Mouse (Mus musculus) hindbrain, embryonic 13.5 days (tissue): ENCODE measurements around the gene Stfa3. TPM values are rescaled to one million over a fixed set of nuclear protein-coding genes. Genes with fewer than 3 reads are reported as not detected.
A peak's percentile ranks its signal among the peaks of the same experiment; 100 is the strongest.

Experiments used
- ATAC-seq: fragments of 200-750 bp; cut with Nextera tagmentation; 2 replicates; pipeline ENCODE4 v1.8.0; 2017; ENCODE audit warnings: moderate TSS enrichment; ENCODE audit not compliant: low FRiP score
- H3K27ac ChIP-seq: fragments of 300-500 bp; sonication (generic); 2 replicates; pipeline ENCODE4 v1.5.1; 2015; ENCODE audit warnings: inconsistent platforms, mild to moderate bottlenecking, moderate library complexity
- H3K27me3 ChIP-seq: fragments of 300-500 bp; sonication (generic); 2 replicates; pipeline ENCODE4 v1.6.1; 2015; ENCODE audit warnings: mild to moderate bottlenecking, inconsistent platforms
- H3K36me3 ChIP-seq: fragments of 300-500 bp; sonication (generic); 2 replicates; pipeline ENCODE4 v1.6.1; 2015; ENCODE audit warnings: mild to moderate bottlenecking, inconsistent platforms
- H3K4me1 ChIP-seq: fragments of 300-500 bp; sonication (generic); replicated peaks from 2 replicates; pipeline ENCODE4 v1.6.1; 2015; ENCODE audit warnings: inconsistent platforms
- H3K4me2 ChIP-seq: fragments of 300-500 bp; sonication (generic); 2 replicates; pipeline ENCODE4 v1.6.1; 2015; ENCODE audit warnings: inconsistent platforms, mild to moderate bottlenecking, moderate library complexity
- H3K4me3 ChIP-seq: fragments of 300-500 bp; sonication (generic); 2 replicates; pipeline ENCODE4 v1.5.1; 2015; ENCODE audit warnings: mild to moderate bottlenecking, inconsistent platforms
- H3K9ac ChIP-seq: fragments of 300-500 bp; sonication (generic); 2 replicates; pipeline ENCODE4 v1.6.1; 2015; ENCODE audit warnings: mild to moderate bottlenecking, inconsistent platforms
- H3K9me3 ChIP-seq: fragments of 300-500 bp; sonication (generic); 2 replicates; pipeline ENCODE4 v1.6.1; 2016; ENCODE audit warnings: inconsistent platforms
- WGBS: fragments of 180-500 bp; shearing (Covaris S2); methylation state at CpG from one replicate; pipeline ENCODE4 v1.1.7; 2015; 5-methylcytosine and 5-hydroxymethylcytosine counted together
- polyA plus RNA-seq: library from polyadenylated mRNA; unstranded; fragments of >200 nt; fragmentation: Nextera tagmentation; extraction: Ambion mirVana; gene quantifications from 2 replicates; pipeline ENCODE4 v1.2.1, GENCODE M21; 2015

Gene Stfa3
- not detected in 2 replicates for polyA plus RNA-seq

DNA sequence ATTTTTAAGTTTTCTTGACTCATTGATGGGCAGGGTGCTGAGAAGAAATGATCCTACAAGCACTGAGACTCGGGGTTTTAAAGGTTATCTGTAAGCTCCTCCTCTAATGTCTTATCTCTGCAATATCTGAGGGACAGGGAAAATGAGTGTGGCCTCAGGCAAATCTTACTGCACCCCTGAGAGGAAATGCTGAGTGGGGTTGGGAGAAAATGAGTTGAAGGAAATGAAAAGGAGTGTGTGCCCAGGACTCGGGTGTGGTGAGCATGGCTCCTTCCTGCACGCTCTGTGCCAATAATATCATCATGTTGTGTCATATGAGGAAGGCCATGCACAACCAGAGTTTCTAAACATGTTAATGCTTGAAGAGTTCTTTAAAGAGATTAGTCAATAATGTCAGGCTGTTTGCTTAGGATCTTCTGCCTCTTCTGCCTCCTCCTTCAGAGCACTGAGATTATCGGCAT, at the start of gene Stfa3:
TSS of gene Stfa3 (minus strand) at position 51 of the 461 bp plus-strand sequence.
- no peaks in the 10 kb centered on the region for H3K9me3 ChIP-seq
- H3K9ac ChIP-seq, result no peak within 1 kb of the TSS
- no peaks in the 10 kb centered on the region for H3K4me1 ChIP-seq
- H3K27ac ChIP-seq, result no peak within 1 kb of the TSS
- no peak within 1 kb of the TSS for H3K4me2 ChIP-seq
- H3K36me3 ChIP-seq, result no peaks in the 10 kb centered on the region
- WGBS, result 94% methylated on average over 4 of the region's 4 CpGs
- H3K27me3 ChIP-seq, result no peaks in the 10 kb centered on the region
- no peak for ATAC-seq
- no peak within 1 kb of the TSS for H3K4me3 ChIP-seq

DNA sequence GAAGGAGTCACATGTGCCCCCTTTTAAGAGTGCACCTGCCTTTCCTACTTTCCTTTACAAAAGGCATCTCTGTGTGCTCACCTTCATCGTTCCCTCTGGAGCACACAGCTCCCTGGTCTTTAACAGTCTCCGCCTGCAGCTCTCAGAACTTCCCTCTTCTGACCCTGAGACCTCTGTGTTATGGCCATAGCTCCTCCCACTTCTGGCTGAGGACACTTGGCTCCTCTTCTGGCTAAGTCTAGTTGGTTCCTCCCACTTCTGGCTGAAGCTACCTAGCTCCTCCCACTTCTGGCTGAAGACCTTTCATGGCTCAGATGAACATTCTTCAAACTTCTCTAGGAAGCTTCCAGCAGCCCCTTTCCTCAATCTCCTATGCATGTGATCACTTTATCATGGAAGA, 47.1 kb upstream of the Stfa3 start:
- H3K9ac ChIP-seq, result no peak overlapping the region
- H3K4me1 ChIP-seq, result no peaks in the 10 kb centered on the region
- H3K36me3 ChIP-seq, result no peaks in the 10 kb centered on the region
- no peaks in the 10 kb centered on the region for H3K9me3 ChIP-seq
- H3K4me2 ChIP-seq, result no peak overlapping the region
- H3K27me3 ChIP-seq, result no peaks in the 10 kb centered on the region
- no peak overlapping the region for H3K27ac ChIP-seq
- WGBS, result 88% methylated on average over 2 of the region's 2 CpGs
- H3K4me3 ChIP-seq, result no peak overlapping the region
- ATAC-seq, result no peak

DNA sequence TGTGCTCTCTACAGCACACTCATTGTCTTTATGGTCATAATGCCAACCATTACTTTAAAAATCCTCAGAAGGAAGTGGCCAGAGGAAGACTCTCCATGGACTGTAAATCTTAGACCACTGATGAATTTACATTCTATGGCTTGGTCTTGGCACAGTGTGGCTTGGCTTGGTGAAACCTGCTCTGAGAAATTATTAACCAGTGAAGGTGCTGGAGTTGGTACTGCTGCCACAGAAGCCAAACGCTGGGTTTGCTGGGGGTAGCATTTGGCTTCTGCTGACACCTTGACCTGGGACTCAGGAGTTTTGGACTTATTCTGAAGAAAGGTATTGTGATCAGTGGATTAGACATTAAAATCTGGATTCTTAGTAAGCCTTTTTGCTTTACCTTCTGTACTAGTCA, 37.2 kb upstream of the Stfa3 start:
- H3K9ac ChIP-seq, result no peak overlapping the region
- H3K4me1 ChIP-seq, result no peaks in the 10 kb centered on the region
- WGBS, result 95% methylated on average over 1 of the region's 1 CpGs
- H3K4me2 ChIP-seq, result no peak overlapping the region
- no peak overlapping the region for H3K27ac ChIP-seq
- no peaks in the 10 kb centered on the region for H3K36me3 ChIP-seq
- ATAC-seq, result no peak
- no peak overlapping the region for H3K4me3 ChIP-seq
- H3K27me3 ChIP-seq, result no peaks in the 10 kb centered on the region
- no peaks in the 10 kb centered on the region for H3K9me3 ChIP-seq

DNA sequence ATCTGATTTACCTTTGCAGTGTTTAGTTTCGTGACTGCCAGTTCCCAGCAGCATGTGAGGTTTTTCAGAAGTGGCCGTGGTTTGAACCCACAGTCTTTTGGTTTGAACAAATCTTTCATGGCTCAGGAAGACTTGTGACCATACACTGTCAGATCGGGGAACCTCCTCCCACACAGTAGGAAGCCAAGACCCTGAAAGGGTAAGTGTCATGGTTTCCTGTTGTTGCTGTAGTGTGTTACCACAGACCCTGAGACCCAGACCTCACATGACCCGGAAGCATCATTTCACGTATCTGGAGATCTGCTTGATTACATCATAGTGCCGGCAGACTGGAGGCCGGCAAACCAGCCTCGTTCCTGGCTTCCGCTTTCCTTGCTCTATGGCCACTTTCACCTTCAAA, 21.7 kb upstream of the Stfa3 start:
- 83% methylated on average over 9 of the region's 9 CpGs for WGBS
- no peak for ATAC-seq
- no peak overlapping the region for H3K27ac ChIP-seq
- H3K4me3 ChIP-seq, result no peak overlapping the region
- H3K9me3 ChIP-seq, result no peaks in the 10 kb centered on the region
- H3K27me3 ChIP-seq, result no peaks in the 10 kb centered on the region
- H3K36me3 ChIP-seq, result no peaks in the 10 kb centered on the region
- H3K4me2 ChIP-seq, result no peak overlapping the region
- H3K9ac ChIP-seq, result no peak overlapping the region
- no peaks in the 10 kb centered on the region for H3K4me1 ChIP-seq

DNA sequence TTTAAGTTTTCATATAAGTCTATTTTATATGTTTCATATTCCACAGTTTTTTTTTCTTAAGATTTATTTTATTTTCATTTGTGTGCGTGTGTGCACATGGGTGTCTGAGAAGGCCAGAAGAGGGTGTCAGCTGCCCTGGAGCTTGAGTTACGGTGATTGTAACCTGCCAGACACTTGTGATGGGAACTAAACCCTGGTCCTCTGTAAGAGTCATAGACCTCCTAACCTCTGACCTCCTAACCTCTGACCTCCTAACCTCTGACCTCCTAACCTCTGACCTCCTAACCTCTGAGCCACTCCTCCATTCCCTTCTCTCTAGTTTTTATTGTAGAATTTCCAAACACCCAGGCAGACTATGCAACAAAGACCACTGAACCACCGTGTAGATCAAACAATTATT, 20.3 kb upstream of the Stfa3 start:
- Histone ChIP-seq H3K9ac (no peak overlapping the region), H3K36me3 (no peaks in the 10 kb centered on the region), H3K4me2 (no peak overlapping the region), H3K4me3 (no peak overlapping the region), H3K27me3 (0 out of 2 replicates have a peak, but pooled peaks cover 3% of the 10 kb centered on the region), H3K9me3 (no peaks in the 10 kb centered on the region), H3K27ac (no peak overlapping the region), H3K4me1 (peaks cover 8% of the 10 kb centered on the region)
- no peak for ATAC-seq
- 91% methylated on average over 3 of the region's 3 CpGs for WGBS

DNA sequence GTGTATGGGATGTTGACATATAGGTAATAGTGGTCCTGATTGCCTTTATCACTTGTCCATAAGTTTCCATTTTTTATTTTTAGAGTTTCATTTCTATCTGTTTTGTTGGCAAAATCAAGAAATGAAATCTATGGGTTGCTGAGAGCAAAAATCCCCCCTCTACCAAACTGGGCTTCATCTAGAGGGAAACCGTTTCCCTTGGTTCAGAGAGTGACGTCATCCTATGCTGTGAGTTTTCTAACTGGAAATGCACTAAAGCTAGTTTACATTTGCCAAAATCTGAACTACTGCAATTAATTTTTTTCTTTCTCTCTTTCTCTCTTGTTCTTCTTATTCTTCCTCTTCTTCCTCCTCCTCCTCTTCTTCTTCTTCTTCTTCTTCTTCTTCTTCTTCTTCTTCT, 19.7 kb upstream of the Stfa3 start:
- Histone ChIP-seq H3K9ac (no peak overlapping the region), H3K4me1 (peaks cover 8% of the 10 kb centered on the region), H3K4me2 (no peak overlapping the region), H3K27ac (no peak overlapping the region), H3K36me3 (no peaks in the 10 kb centered on the region), H3K27me3 (0 out of 2 replicates have a peak, but pooled peaks cover 3% of the 10 kb centered on the region), H3K4me3 (no peak overlapping the region), H3K9me3 (no peaks in the 10 kb centered on the region)
- WGBS, result 89% methylated on average over 2 of the region's 2 CpGs
- ATAC-seq, result no peak

DNA sequence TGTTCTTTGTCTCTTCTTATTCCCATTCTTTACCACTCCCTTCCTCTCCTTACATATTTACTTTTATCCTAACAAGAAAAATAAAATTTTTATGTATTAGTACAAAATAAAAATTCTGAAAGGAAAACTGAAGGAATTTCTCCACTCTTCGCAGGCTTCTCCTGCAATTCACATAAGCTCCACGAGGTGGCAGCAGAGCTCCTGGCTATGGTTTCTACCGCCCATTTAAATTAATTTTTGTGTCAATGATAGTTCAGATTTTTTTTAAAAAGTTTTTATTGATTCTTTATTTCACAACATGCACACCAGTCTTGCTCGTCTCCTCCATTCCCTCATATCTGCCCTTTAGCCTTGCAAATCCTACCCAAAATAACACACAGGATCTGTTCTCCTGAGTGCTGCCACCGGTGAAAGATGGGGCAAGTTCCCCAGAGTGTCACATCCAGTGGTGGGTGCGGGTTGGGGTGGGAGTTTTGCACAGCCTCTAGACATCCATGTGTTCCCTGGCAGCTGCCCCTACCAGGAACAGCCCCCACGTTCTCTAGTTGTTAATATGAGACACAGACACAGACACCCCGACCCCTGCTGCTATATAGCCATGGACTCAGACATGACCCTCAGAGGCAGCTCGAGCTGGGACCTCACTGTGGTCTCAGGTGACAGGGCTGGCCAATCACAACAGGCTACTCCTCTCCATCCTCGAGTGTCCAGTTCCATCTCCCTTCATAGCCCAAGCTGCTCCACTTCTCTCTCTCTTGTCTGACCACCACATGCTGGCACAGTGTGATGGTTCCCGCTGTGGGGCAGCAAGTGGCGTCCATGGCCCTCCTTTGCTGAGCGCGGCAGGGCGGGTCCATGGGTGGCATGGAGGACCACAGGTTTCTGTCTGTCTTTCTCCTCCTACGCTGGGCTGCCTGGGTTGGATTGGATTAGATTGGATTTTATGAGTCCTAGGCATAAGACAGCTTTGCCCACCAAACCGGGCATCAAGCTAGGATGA, 18.3 kb upstream of the Stfa3 start:
- H3K4me1 ChIP-seq, result peaks cover 8% of the 10 kb centered on the region
- H3K36me3 ChIP-seq, result no peaks in the 10 kb centered on the region
- no peak for ATAC-seq
- H3K9ac ChIP-seq, result no peak overlapping the region
- H3K9me3 ChIP-seq, result no peaks in the 10 kb centered on the region
- 0 out of 2 replicates have a peak, but pooled peaks cover 3% of the 10 kb centered on the region for H3K27me3 ChIP-seq
- H3K27ac ChIP-seq, result no peak overlapping the region
- no peak overlapping the region for H3K4me3 ChIP-seq
- H3K4me2 ChIP-seq, result no peak overlapping the region
- 55% methylated on average over 17 of the region's 17 CpGs for WGBS

DNA sequence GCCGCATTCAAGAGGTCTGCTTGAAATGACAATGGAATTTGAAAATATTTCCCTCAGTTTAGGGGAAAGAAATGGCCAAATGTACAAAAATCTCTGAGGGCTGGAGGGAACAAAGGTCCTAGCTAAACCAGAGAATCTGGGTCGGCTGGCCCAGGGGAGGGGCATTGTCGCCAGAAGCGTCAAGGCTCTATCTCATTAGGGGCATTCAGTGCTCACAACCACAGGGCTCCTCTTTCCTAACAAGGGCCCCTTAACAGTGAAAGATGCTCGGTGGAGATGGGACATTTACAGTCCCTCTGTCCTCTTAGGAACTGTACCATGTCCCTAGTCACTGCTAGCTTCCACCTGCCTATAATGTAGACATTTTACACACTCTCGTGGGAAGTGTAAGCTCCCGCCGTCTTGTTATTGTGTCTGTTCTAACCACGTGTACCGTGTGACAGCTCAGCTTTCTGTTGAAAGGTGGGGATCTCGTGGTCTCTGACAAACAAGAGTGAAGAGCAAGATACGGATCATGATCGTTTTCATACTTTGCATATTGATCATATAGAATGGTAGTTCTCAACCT, 16.0 kb upstream of the Stfa3 start:
- no peak for ATAC-seq

DNA sequence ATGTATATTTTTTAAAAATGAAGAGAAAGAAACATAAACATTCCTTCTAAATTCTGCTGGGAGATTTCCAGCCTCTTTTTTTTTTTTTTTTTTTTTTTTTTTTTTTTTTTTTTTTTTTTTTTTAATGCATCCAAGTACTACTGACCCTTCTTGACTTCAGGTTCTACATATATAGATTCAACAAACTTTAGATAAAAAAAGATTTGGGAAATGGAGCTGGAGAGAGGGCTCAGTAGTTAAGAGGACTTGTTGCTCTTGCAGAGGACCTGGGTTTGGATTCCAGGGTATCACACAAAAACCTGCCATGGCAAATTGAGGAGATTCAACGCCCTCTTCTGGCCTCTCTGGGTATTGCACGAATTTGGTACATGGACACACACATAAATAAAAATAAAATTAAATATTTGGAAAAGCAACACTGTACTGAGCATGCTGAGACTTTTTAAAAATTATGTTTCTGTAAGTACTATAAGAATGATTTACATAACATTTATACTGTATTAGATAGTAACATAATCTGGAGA, 14.8 kb upstream of the Stfa3 start:
- Histone ChIP-seq H3K9me3 (no peaks in the 10 kb centered on the region), H3K27me3 (0 out of 2 replicates have a peak, but pooled peaks cover 3% of the 10 kb centered on the region), H3K27ac (no peak overlapping the region), H3K36me3 (no peaks in the 10 kb centered on the region), H3K9ac (no peak overlapping the region), H3K4me3 (no peak overlapping the region), H3K4me2 (no peak overlapping the region), H3K4me1 (peaks cover 8% of the 10 kb centered on the region)
- no peak for ATAC-seq
- 8% methylated on average over 2 of the region's 2 CpGs for WGBS

More for the DNA sequence above, 16.0 kb upstream of the Stfa3 start:
- Histone ChIP-seq H3K4me1 (peaks cover 8% of the 10 kb centered on the region), H3K27me3 (0 out of 2 replicates have a peak, but pooled peaks cover 3% of the 10 kb centered on the region), H3K27ac (no peak overlapping the region), H3K9ac (peak overlapping the region; percentile 29; the same call in 1 of the 2 replicates), H3K36me3 (no peaks in the 10 kb centered on the region), H3K4me3 (no peak overlapping the region), H3K9me3 (no peaks in the 10 kb centered on the region), H3K4me2 (peak overlapping the region; percentile 17; the same call in 1 of the 2 replicates)
- 49% methylated on average over 13 of the region's 13 CpGs for WGBS

DNA sequence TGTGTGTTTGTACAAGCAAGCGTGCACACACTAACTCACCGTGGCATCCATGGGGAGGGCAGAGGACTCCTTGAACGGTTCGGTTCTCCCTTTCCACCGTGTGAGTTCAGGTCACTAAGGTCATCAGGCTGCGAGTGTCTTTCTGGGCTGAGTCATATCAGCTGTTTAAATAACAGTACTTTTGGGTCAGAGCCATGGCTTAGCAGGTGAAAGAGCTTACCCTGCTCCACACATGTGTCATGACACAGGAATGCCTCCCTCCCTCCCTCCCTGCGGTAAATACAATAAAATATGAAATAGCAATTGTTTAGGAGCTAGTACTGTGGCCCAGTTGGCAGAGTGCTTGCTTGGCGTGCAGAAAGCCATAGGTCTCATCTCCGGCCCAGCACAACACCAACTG, 14.2 kb upstream of the Stfa3 start:
- H3K9me3 ChIP-seq, result no peaks in the 10 kb centered on the region
- no peak overlapping the region for H3K27ac ChIP-seq
- peaks cover 8% of the 10 kb centered on the region for H3K4me1 ChIP-seq
- ATAC-seq, result no peak
- no peak overlapping the region for H3K9ac ChIP-seq
- WGBS, result 91% methylated on average over 9 of the region's 9 CpGs
- no peaks in the 10 kb centered on the region for H3K36me3 ChIP-seq
- H3K4me2 ChIP-seq, result no peak overlapping the region
- no peak overlapping the region for H3K4me3 ChIP-seq
- H3K27me3 ChIP-seq, result 0 out of 2 replicates have a peak, but pooled peaks cover 3% of the 10 kb centered on the region

DNA sequence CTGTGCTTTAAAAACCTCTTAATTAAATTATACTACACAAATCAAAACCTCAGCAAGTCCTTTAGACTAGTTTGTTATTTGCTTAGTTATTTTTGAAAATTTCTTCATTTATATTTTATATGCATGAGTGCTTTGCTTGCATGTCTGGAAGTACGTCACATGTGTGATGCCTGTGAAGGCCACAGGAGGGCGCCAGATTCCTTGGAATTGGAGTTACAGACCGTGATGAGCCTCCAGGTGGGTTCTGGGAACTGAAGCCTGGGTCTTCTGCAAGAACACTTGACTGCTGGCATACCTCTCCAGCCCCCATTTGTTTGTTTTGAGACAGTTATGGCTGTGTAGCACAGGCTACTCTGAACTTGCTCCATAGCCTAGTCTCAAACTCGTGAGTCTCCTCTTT, 13.7 kb upstream of the Stfa3 start:
- no peak for ATAC-seq
- peaks cover 8% of the 10 kb centered on the region for H3K4me1 ChIP-seq
- no peaks in the 10 kb centered on the region for H3K36me3 ChIP-seq
- no peak overlapping the region for H3K4me2 ChIP-seq
- no peak overlapping the region for H3K9ac ChIP-seq
- no peak overlapping the region for H3K27ac ChIP-seq
- 71% methylated on average over 4 of the region's 4 CpGs for WGBS
- no peaks in the 10 kb centered on the region for H3K9me3 ChIP-seq
- 0 out of 2 replicates have a peak, but pooled peaks cover 3% of the 10 kb centered on the region for H3K27me3 ChIP-seq
- no peak overlapping the region for H3K4me3 ChIP-seq

DNA sequence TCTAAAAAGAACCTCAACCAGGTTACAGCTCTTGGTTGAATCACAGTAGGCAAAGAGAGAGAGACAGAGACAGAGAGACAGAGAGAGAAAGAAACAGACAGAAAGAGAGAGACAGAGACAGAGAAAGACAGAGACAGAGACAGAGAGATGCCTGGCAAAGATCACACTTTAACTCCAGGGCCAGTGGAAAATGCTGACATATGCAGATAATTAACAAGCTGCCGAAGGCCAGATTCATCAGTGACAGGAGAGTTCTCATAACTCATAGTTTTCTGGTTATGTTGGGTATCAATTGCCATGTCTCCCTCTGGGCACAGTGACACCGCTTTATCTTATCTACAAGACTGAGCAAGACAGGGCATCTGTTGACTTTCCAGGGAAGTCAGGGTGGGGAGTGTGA, 12.7 kb upstream of the Stfa3 start:
- no peaks in the 10 kb centered on the region for H3K36me3 ChIP-seq
- H3K4me2 ChIP-seq, result no peak overlapping the region
- 93% methylated on average over 2 of the region's 2 CpGs for WGBS
- H3K9ac ChIP-seq, result no peak overlapping the region
- no peak overlapping the region for H3K27ac ChIP-seq
- 0 out of 2 replicates have a peak, but pooled peaks cover 3% of the 10 kb centered on the region for H3K27me3 ChIP-seq
- H3K4me3 ChIP-seq, result no peak overlapping the region
- peaks cover 8% of the 10 kb centered on the region for H3K4me1 ChIP-seq
- no peaks in the 10 kb centered on the region for H3K9me3 ChIP-seq
- no peak for ATAC-seq
